Mouse (Mus musculus) neural tube, embryonic 11.5 days (tissue): Measurements from ENCODE around the gene Zfp143. TPM values are rescaled to one million over a fixed set of nuclear protein-coding genes. Genes with fewer than 3 reads are reported as not detected.
"Not testable (repeated sequence)": the region's sequence is repeated elsewhere in the genome, so short reads cannot be mapped to it uniquely, and the experiment has no call there.

Source experiments
- ATAC-seq: fragments of 200-750 bp; cut with Nextera tagmentation; 2 replicates; pipeline ENCODE4 v1.8.0; 2017; ENCODE audit warnings: moderate number of reproducible peaks, mild to moderate bottlenecking, moderate TSS enrichment, moderate library complexity; ENCODE audit not compliant: insufficient read depth, low FRiP score, low TSS enrichment
- DNase-seq: peaks from one replicate; pipeline ENCODE4 v3.0.0-alpha.2; 2015; ENCODE audit warnings: low spot score
- H3K27ac ChIP-seq: fragments of 300-500 bp; sonication (generic); 2 replicates; pipeline ENCODE4 v1.5.1; 2014; ENCODE audit warnings: low read depth, mild to moderate bottlenecking, low read length
- H3K27me3 ChIP-seq: fragments of 300-500 bp; sonication (generic); 2 replicates; pipeline ENCODE4 v1.6.1; 2014; ENCODE audit warnings: mild to moderate bottlenecking, low read length, mixed read lengths; ENCODE audit not compliant: control insufficient read depth, insufficient read depth
- H3K36me3 ChIP-seq: fragments of 300-500 bp; sonication (generic); 2 replicates; pipeline ENCODE4 v1.6.1; 2014; ENCODE audit warnings: mild to moderate bottlenecking, low read length, moderate library complexity, mixed read lengths; ENCODE audit not compliant: control insufficient read depth, insufficient read depth
- H3K4me1 ChIP-seq: fragments of 300-500 bp; sonication (generic); 2 replicates; pipeline ENCODE4 v1.6.1; 2014; ENCODE audit warnings: low read length, mixed read lengths; ENCODE audit not compliant: control insufficient read depth, insufficient read depth
- H3K4me2 ChIP-seq: fragments of 300-500 bp; sonication (generic); 2 replicates; pipeline ENCODE4 v1.6.1; 2014; ENCODE audit warnings: low read depth, mild to moderate bottlenecking, moderate library complexity
- H3K4me3 ChIP-seq: fragments of 300-500 bp; sonication (generic); 2 replicates; pipeline ENCODE4 v1.5.1; 2014; ENCODE audit warnings: low read depth, low read length
- H3K9ac ChIP-seq: fragments of 300-500 bp; sonication (generic); 2 replicates; pipeline ENCODE4 v1.6.1; 2014; ENCODE audit warnings: mild to moderate bottlenecking, low read length
- H3K9me3 ChIP-seq: fragments of 300-500 bp; sonication (generic); 2 replicates; pipeline ENCODE4 v1.6.1; 2016; ENCODE audit warnings: low read length; ENCODE audit not compliant: control insufficient read depth
- WGBS: fragments of 180-500 bp; shearing (Covaris S2); extraction: QIAGEN DNeasy Blood & Tissue Kit; methylation state at CpG from one replicate; pipeline ENCODE4 v1.1.7; 2014; 5-methylcytosine and 5-hydroxymethylcytosine counted together
- polyA plus RNA-seq: library from polyadenylated mRNA; unstranded; fragments of >200 nt; fragmentation: Nextera tagmentation; extraction: Ambion mirVana; gene quantifications from 2 replicates; pipeline ENCODE4 v1.2.1, GENCODE M21; 2014

Gene Zfp143
- polyA plus RNA-seq, 1 experiment from 2014 or later, result 30.2 TPM

DNA sequence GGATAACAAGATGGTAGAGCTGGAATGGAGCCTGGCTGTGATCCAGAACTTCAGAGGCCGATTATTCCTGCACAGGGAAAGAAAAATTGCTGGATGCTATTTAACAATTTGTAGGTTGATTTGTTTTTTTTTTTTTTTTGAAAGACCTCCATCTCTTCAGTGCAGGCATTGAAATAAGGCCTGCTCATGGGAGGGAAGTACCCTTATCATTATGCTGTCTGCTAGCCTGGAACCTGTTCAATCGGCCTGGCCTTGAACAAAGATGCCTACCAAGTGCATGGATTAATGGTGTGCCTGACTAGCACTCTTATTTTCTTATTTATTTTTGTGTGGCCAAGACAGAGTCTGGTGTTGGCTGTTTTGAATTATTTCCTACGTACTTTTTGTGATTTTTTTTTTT lies 30.7 kb upstream of the Zfp143 start:
- ATAC-seq (no peak), DNase-seq (no peak)
- Histone ChIP-seq H3K27me3 (no peaks in the 10 kb centered on the region), H3K27ac (no peak overlapping the region), H3K4me1 (no peaks in the 10 kb centered on the region), H3K36me3 (0 out of 2 replicates have a peak, but pooled peaks cover 2% of the 10 kb centered on the region), H3K4me3 (no peak overlapping the region), H3K9me3 (no peaks in the 10 kb centered on the region), H3K9ac (no peak overlapping the region), H3K4me2 (no peak overlapping the region)
- 95% methylated on average over 3 of the region's 3 CpGs for WGBS

DNA sequence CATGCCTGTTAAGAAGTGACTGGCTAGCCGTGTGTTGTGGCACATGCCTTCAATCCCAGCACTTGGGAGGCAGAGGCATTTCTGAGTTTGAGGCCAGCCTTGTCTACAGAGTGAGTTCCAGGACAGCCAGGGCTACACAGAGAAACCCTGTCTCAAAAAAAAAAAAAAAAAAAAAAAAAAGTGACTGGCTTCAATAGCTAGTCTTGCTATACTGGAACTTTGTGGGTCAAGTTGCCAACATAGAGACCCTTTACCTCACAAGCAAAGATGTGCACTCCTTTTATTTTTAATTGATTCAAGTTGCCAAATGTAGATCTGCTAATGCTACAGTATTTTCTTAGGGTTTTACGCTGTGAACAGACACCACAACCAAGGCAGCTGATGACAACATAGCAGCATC lies 3.3 kb upstream of the Zfp143 start:
- not testable (repeated sequence) for H3K9ac ChIP-seq, DNase-seq, H3K4me1 ChIP-seq, H3K4me2 ChIP-seq, H3K27me3 ChIP-seq, H3K36me3 ChIP-seq, H3K9me3 ChIP-seq, H3K27ac ChIP-seq, H3K4me3 ChIP-seq, ATAC-seq
- 94% methylated on average over 2 of the region's 2 CpGs for WGBS

DNA sequence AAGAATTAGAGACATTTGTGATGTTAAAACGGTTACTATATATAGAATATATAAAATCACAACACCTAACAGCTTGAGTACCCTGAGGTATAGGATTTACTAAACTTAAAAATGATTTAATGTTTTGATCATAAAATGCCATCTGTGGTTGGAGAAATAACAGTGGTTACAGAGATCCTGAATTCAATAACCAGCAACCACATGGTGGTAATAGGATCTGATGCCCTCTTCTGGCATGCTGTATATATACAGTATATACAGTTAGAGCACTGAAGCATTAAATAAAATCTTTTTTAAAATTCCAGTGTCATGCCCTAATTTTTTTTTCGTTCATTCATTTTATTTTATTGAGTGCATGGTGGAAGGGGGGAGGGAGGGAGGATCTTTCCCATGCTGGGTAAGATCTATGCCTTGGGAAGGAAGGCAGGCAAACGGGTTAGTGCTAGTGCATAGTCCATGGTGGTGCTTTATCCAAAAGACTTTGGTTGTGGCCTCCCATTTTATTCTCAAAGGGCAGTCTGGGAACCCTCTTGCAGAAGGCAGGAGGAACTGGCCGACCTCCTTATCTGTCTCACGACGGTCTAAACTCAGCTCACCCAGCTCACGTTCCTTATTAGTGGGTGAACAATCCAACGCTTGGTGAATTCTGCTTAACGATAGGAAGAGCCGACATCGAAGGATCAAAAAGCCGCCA lies 1.8 kb upstream of the Zfp143 start:
- H3K36me3 ChIP-seq, result no peaks in the 10 kb centered on the region
- no peak overlapping the region for H3K27ac ChIP-seq
- no peaks in the 10 kb centered on the region for H3K27me3 ChIP-seq
- DNase-seq (no peak), ATAC-seq (no peak)
- WGBS, result 90% methylated on average over 12 of the region's 12 CpGs
- H3K9me3 ChIP-seq, result no peaks in the 10 kb centered on the region
- H3K4me1 ChIP-seq, result no peaks in the 10 kb centered on the region
- no peak overlapping the region for H3K4me3 ChIP-seq
- no peak overlapping the region for H3K9ac ChIP-seq
- H3K4me2 ChIP-seq, result no peak overlapping the region

DNA sequence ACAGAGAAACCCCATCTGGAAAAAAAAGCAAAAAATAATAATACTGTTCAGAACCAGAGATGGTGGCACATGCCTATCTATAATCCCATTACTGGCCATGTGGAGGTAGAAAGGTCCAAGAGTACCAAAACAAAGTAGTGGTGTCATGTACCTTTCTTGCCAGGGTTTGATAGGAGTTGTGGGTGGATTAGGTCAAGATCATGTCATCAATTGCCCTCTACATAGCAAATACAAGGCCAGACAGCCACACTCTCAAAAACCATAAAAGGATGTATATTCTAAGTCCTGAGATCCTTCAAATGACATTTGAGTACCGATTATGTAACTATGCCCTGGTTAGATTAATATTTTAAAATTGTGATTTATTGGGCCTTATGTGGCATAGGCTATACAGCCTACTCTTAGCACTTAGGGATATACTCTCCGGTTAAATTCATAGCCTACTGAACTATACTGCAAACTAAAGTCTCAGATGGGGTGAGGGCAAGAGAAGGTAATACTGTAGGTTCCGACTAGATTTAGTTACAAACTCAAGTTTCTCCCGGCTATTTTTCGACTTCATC lies 830 bp upstream of the Zfp143 start:
- 25% methylated on average over 5 of the region's 5 CpGs for WGBS
- Histone ChIP-seq H3K9me3 (no peaks in the 10 kb centered on the region), H3K9ac (peak overlapping the region; percentile 100), H3K36me3 (no peaks in the 10 kb centered on the region), H3K4me2 (peak overlapping the region; percentile 72), H3K27me3 (no peaks in the 10 kb centered on the region), H3K4me1 (no peaks in the 10 kb centered on the region), H3K4me3 (peak overlapping the region; percentile 87), H3K27ac (peak overlapping the region; percentile 99)
- DNase-seq, result no peak
- ATAC-seq, result no peak

DNA sequence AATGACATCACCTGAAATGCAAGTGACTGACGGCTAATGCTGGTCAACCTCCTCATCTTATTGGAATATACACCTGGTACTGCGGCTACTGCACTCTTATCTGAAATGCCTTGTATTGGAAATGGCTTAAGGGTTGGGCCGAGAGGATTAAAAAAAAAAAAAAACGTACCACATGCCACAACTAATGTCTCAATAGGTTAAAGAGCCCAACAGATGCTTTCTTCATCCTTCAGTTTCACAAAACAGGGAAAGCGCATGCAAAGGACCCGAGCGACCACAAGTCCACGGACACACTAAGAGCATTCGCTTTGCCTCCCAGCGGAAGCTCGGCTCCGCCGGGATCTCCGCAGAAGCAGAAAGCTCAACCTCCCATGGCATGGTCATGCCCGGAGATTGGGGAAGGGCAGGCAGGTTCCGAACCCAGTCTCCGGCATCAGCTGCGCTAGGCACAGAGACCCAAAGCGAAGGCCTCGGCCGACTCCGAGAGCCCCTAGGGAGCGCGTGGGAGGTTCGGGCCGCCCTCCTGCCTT lies 283 bp upstream of the Zfp143 start:
- Histone ChIP-seq H3K4me3 (peak overlapping the region; percentile 87), H3K4me2 (peak overlapping the region; percentile 72), H3K36me3 (no peaks in the 10 kb centered on the region), H3K4me1 (no peaks in the 10 kb centered on the region), H3K27ac (peak overlapping the region; percentile 99), H3K9me3 (no peaks in the 10 kb centered on the region), H3K27me3 (no peaks in the 10 kb centered on the region), H3K9ac (peak overlapping the region; percentile 100)
- DNase-seq (no peak), ATAC-seq (no peak)
- WGBS, result under 1% methylated on average over 26 of the region's 26 CpGs

DNA sequence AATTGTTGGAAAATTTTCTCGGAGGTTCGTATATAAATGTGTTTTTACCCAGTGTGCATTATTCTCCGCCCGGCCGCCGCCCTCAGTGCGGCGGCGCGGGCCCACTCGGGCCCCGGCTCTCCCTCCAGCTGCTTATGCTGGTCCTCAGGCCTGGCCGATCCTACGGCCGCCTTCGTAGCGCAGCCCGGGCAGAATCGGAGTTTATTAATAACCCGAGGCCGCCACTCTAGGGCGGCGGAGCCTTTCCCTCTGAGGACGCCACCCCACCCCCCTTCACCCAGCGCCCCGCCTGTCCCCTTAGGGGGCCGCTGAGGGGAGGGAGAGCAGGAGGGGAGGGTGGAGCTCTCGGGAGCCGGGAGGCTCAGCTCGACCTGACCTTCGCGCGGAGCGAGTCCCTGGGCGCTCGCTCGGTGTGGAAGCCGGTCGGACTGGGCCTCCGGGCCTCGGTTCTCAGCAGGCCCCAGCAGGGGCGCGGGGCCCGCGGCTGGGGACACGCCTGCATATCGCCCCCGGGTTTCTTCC lies 796 bp downstream of the Zfp143 start:
- no peaks in the 10 kb centered on the region for H3K36me3 ChIP-seq
- peak overlapping the region; percentile 59 for H3K4me2 ChIP-seq
- peak overlapping the region; percentile 100 for H3K27ac ChIP-seq
- H3K9ac ChIP-seq, result peak overlapping the region; percentile 97
- no peaks in the 10 kb centered on the region for H3K9me3 ChIP-seq
- ATAC-seq (peak; percentile 68; the same call in 1 of the 2 replicates), DNase-seq (peak; percentile 90)
- H3K4me3 ChIP-seq, result peak overlapping the region; percentile 87
- H3K27me3 ChIP-seq, result no peaks in the 10 kb centered on the region
- under 1% methylated on average over 41 of the region's 48 CpGs for WGBS
- no peaks in the 10 kb centered on the region for H3K4me1 ChIP-seq

DNA sequence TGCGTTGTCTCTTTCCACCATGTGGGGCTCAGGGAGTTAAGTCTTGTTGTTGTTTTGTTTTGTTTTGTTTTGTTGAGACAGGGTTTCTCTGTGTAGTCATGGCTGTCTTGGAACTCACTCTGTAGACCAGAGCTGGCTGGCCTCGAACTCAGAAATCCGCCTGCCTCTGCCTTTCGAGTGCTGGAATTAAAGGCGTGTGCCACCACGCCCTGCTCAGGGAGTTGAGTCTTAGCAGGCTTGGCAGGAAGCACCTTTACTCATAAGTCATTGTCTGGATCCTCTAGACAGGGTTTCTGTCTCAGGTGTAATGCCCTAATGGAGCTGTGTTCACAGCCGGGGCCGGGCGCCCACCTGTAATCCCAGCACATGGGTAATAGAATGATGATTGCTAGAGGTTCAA lies 2.7 kb downstream of the Zfp143 start:
- ATAC-seq, result no peak
- no peak overlapping the region for H3K9ac ChIP-seq
- WGBS, result 96% methylated on average over 9 of the region's 9 CpGs

DNA sequence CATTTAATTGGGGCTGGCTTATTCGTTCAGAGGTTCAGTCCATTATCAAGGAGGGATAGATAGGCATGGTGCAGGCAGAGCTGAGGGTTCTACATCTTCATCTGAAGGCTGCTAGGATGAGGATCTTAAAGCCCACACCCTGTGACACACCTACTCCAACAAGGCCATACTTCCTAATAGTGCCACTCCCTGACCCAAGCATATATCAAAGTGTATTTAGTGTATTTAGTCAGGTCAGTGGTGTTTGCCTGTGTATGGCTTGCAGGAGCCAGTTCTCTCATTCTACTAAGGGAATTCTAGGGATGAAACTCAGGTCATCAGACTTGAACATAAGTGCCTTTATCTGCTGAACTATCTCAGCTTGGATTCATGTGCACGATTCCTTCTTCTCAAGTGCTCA lies 8.1 kb downstream of the Zfp143 start:
- Histone ChIP-seq H3K4me3 (no peak overlapping the region), H3K4me1 (no peaks in the 10 kb centered on the region), H3K27ac (no peak overlapping the region), H3K36me3 (peaks cover 7% of the 10 kb centered on the region), H3K4me2 (no peak overlapping the region), H3K9me3 (no peaks in the 10 kb centered on the region), H3K9ac (no peak overlapping the region), H3K27me3 (no peaks in the 10 kb centered on the region)
- no peak for DNase-seq
- WGBS, result 93% methylated on average over 2 of the region's 2 CpGs
- ATAC-seq, result no peak

More for the DNA sequence above, 2.7 kb downstream of the Zfp143 start:
- H3K4me2 ChIP-seq, result no peak overlapping the region
- no peaks in the 10 kb centered on the region for H3K9me3 ChIP-seq
- no peaks in the 10 kb centered on the region; the same call in 1 of the 2 replicates for H3K36me3 ChIP-seq
- DNase-seq, result no peak
- no peak overlapping the region for H3K4me3 ChIP-seq
- H3K27ac ChIP-seq, result no peak overlapping the region
- no peaks in the 10 kb centered on the region for H3K4me1 ChIP-seq
- H3K27me3 ChIP-seq, result no peaks in the 10 kb centered on the region

DNA sequence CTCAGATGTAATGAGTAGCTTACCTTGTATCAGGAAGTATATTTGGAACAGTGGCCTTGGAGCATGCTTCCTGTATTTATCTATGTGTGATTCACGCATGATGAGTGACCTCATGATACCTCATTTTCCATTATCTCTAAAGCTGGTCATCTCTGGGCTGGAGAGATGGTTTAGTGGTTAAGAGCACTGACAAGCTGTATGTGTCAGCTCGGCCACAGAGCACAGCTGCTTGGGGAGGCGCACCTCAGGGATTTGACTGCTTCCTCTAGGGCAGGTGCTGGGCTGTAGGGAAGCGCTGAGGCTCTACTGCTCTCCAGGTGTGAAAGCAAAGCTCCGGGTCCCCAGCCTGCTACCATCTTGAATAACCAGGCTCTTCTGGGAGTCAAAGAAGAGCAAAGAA lies 17.2 kb downstream of the Zfp143 start:
- Histone ChIP-seq H3K4me1 (no peaks in the 10 kb centered on the region), H3K27ac (no peak overlapping the region), H3K9ac (no peak overlapping the region), H3K9me3 (no peaks in the 10 kb centered on the region), H3K27me3 (no peaks in the 10 kb centered on the region), H3K36me3 (peaks cover 30% of the 10 kb centered on the region), H3K4me3 (no peak overlapping the region), H3K4me2 (no peak overlapping the region)
- DNase-seq, result no peak
- WGBS, result 86% methylated on average over 5 of the region's 5 CpGs
- ATAC-seq, result no peak
